In the genomic region with DNA sequence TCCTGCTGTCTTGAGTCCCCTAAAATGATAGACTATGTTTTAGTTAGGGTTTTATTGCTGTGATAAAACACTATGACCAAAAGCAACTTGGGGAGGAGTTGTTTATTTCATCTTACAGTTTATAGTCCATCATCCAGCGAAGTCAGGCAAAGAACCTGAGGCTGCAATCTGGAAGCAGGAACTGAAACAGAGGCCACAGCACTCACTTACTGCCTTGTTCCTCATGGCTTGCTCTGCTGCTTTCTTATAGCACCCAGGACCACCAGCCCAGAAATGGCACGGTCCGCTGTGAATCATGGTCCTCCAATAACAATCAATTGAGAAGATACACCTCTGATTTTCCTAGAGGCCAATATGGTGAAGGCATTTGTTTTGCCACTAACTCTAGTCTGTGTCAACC, we compare ENCODE assay signal across 22 mouse cellular contexts.
"Had no signal": no experiment of that assay in that cellular context is flagged by ENCODE, and none has a peak within 500 bp of the region (broad histone marks: within the 10 kb centered on the region; RNA-seq: fewer than 3 reads in every experiment).

No protein-coding gene starts in this region.

- DNase-seq: gastrocnemius, adult 2 months; gastrocnemius, postnatal 10 days; gastrocnemius, postnatal 25 days; heart, adult 18-20 months; heart, postnatal 10 days; heart, postnatal 4 days; kidney, adult 2 months; kidney, adult 9 months; kidney, postnatal 14 days; kidney, postnatal 36 days; layer of hippocampus, adult 9-11 months; layer of hippocampus, postnatal 36 days; left cerebral cortex, postnatal 4 days had no signal

- H3K4me2 ChIP-seq: heart, embryonic 12.5 days; hindbrain, embryonic 12.5 days; hindbrain, embryonic 14.5 days; intestine, embryonic 15.5 days; kidney, embryonic 15.5 days; limb, embryonic 13.5 days had no signal

- H3K9me3 ChIP-seq: heart, embryonic 10.5 days; heart, embryonic 12.5 days; hindbrain, embryonic 10.5 days; hindbrain, embryonic 12.5 days; intestine, embryonic 15.5 days; kidney, embryonic 15.5 days; limb, embryonic 13.5 days had no signal

- H3K4me1 ChIP-seq: heart, embryonic 10.5 days; heart, embryonic 12.5 days; hindbrain, embryonic 10.5 days; hindbrain, embryonic 12.5 days; intestine, embryonic 15.5 days; kidney, embryonic 15.5 days; limb, embryonic 13.5 days had no signal

- H3K36me3 ChIP-seq: heart, embryonic 10.5 days; heart, embryonic 12.5 days; hindbrain, embryonic 10.5 days; hindbrain, embryonic 12.5 days; intestine, embryonic 15.5 days; kidney, embryonic 15.5 days; limb, embryonic 13.5 days had no signal

- H3K4me3 ChIP-seq: gastrocnemius, adult 2 months; heart, embryonic 10.5 days; heart, embryonic 12.5 days; hindbrain, embryonic 10.5 days; hindbrain, embryonic 12.5 days; intestine, embryonic 15.5 days; kidney, embryonic 15.5 days; limb, embryonic 13.5 days had no signal

- H3K27ac ChIP-seq: gastrocnemius, adult 2 months; heart, embryonic 10.5 days; hindbrain, embryonic 10.5 days; hindbrain, embryonic 12.5 days; hindbrain, embryonic 14.5 days; intestine, embryonic 15.5 days; kidney, embryonic 15.5 days; kidney, postnatal 0 days; limb, embryonic 13.5 days had no signal

- H3K27me3 ChIP-seq: heart, embryonic 12.5 days; hindbrain, embryonic 12.5 days; intestine, embryonic 15.5 days; kidney, embryonic 15.5 days; limb, embryonic 13.5 days had no signal

- H3K9ac ChIP-seq: heart, embryonic 12.5 days; hindbrain, embryonic 12.5 days; hindbrain, embryonic 14.5 days; intestine, embryonic 15.5 days; kidney, embryonic 15.5 days; limb, embryonic 13.5 days had no signal
